Mouse (Mus musculus) heart, embryonic 14.5 days (tissue): Measurements from ENCODE around the gene Isg15. TPM values are rescaled to one million over a fixed set of nuclear protein-coding genes. Genes with fewer than 3 reads are reported as not detected.

Source experiments
- ATAC-seq: fragments of 200-750 bp; cut with Nextera tagmentation; 2 replicates; pipeline ENCODE4 v1.8.0; 2017; ENCODE audit warnings: low read depth, moderate TSS enrichment; ENCODE audit not compliant: insufficient number of reproducible peaks, insufficient read depth, low FRiP score
- H3K27ac ChIP-seq, 2 experiments: fragments of 200-500 bp in 1 of 2; fragments of 300-500 bp in 1 of 2; sonication (generic) in 1 of 2; replicated peaks in 1 of 2; 2 replicates each; pipeline ENCODE4 v1.5.1; 2012 to 2014; ENCODE audit warnings: low read depth in 2 of 2, low read length in 2 of 2, control low read depth in 1 of 2, mild to moderate bottlenecking in 1 of 2, mixed read lengths in 1 of 2; ENCODE audit not compliant: control insufficient read depth in 1 of 2, insufficient read depth in 1 of 2
- H3K27me3 ChIP-seq: fragments of 300-500 bp; sonication (generic); 2 replicates; pipeline ENCODE4 v1.6.1; 2014; ENCODE audit warnings: mild to moderate bottlenecking, low read length, control low read depth; ENCODE audit not compliant: control insufficient read depth, insufficient read depth
- H3K36me3 ChIP-seq: fragments of 300-500 bp; sonication (generic); 2 replicates; pipeline ENCODE4 v1.6.1; 2014; ENCODE audit warnings: mild to moderate bottlenecking, control low read depth, low read length, mixed read lengths; ENCODE audit not compliant: control insufficient read depth, insufficient read depth
- H3K4me1 ChIP-seq, 2 experiments: fragments of 200-500 bp in 1 of 2; fragments of 300-500 bp in 1 of 2; sonication (generic) in 1 of 2; 2 replicates each; pipeline ENCODE4 v1.6.1; 2012 to 2014; ENCODE audit warnings: low read length in 2 of 2, control low read depth in 1 of 2, mixed read lengths in 1 of 2; ENCODE audit not compliant: control insufficient read depth in 2 of 2, insufficient read depth in 2 of 2
- H3K4me2 ChIP-seq: fragments of 300-500 bp; sonication (generic); 2 replicates; pipeline ENCODE4 v1.6.1; 2014; ENCODE audit warnings: mild to moderate bottlenecking, low read length
- H3K4me3 ChIP-seq, 2 experiments: fragments of 200-500 bp in 1 of 2; fragments of 300-500 bp in 1 of 2; sonication (generic) in 1 of 2; 2 replicates each; pipeline ENCODE4 v1.5.1; 2012 to 2014; ENCODE audit warnings: low read length in 2 of 2, mild to moderate bottlenecking in 2 of 2, control low read depth in 1 of 2, low read depth in 1 of 2, moderate library complexity in 1 of 2; ENCODE audit not compliant: control insufficient read depth in 1 of 2, insufficient read depth in 1 of 2
- H3K9ac ChIP-seq: fragments of 300-500 bp; sonication (generic); 2 replicates; pipeline ENCODE4 v1.6.1; 2014; ENCODE audit warnings: mild to moderate bottlenecking, low read length
- H3K9me3 ChIP-seq: fragments of 300-500 bp; sonication (generic); 2 replicates; pipeline ENCODE4 v1.6.1; 2016; ENCODE audit warnings: low read length, control low read depth; ENCODE audit not compliant: control insufficient read depth
- WGBS: fragments of 180-500 bp; shearing (Covaris S2); extraction: QIAGEN DNeasy Blood & Tissue Kit; methylation state at CpG from one replicate; pipeline ENCODE4 v1.1.7; 2014; 5-methylcytosine and 5-hydroxymethylcytosine counted together
- polyA plus RNA-seq: library from polyadenylated mRNA; unstranded; fragments of >200 nt; fragmentation: Nextera tagmentation; extraction: Ambion mirVana; gene quantifications from 2 replicates; pipeline ENCODE4 v1.2.1, GENCODE M21; 2014

Gene Isg15
- polyA plus RNA-seq, 1 experiment from 2014 or later = 0.84 TPM

GRCm38 (mm10) chr4:156216196-156216595 is 15.6 kb upstream of the Isg15 start:
- no peak overlapping the region for H3K4me3 ChIP-seq
- no peaks in the 10 kb centered on the region for H3K9me3 ChIP-seq
- H3K4me1 ChIP-seq = peaks cover 20 to 23% of the 10 kb centered on the region in 2 experiments
- peaks cover 9% of the 10 kb centered on the region for H3K36me3 ChIP-seq
- H3K4me2 ChIP-seq = peak overlapping the region; percentile 57
- H3K9ac ChIP-seq = peak overlapping the region; percentile 52
- WGBS = 85% methylated on average over 2 of the region's 2 CpGs
- H3K27ac ChIP-seq = peak overlapping the region; percentile 54 to 56
- ATAC-seq = no peak
- H3K27me3 ChIP-seq = no peaks in the 10 kb centered on the region

DNA sequence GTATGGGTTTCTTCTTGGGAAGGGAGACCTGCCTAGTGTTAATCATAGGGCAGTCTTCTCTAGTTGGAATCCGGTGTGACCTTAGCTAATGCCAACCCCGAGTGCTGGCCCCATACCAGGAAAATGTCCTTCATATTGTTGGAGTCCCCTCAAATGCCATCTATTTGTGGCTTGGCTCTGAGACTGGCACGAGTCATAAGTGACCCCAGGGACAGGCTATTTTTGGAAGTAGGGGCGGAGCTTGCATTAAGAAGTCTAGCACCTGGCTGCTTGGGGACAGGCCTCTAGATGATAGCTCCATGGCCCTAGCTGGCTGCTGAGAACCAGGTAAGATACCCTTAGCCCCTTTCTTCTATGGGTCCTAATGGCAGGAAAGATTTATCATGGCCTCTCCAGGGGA is 15.0 kb upstream of the Isg15 start, which contains the start of gene Perm1:
TSS of gene Perm1 (plus strand) at position 220 of the 400 bp plus-strand sequence.
- Histone ChIP-seq H3K4me1 (peaks cover 20 to 23% of the 10 kb centered on the region in 2 experiments), H3K4me3 (no peak within 1 kb of the TSS), H3K4me2 (peak within 1 kb of the TSS; percentile 57), H3K27me3 (no peaks in the 10 kb centered on the region), H3K27ac (peak within 1 kb of the TSS; percentile 56 to 76), H3K9ac (peak within 1 kb of the TSS; percentile 55), H3K36me3 (peaks cover 6% of the 10 kb centered on the region; the same call in 1 of the 2 replicates), H3K9me3 (no peaks in the 10 kb centered on the region)
- peak; percentile 85 for ATAC-seq
- 28% methylated on average over 4 of the region's 4 CpGs for WGBS

GRCm38 (mm10) chr4:156213134-156213533 is 12.5 kb upstream of the Isg15 start:
- no peak overlapping the region for H3K9ac ChIP-seq
- no peaks in the 10 kb centered on the region for H3K27me3 ChIP-seq
- H3K4me2 ChIP-seq = no peak overlapping the region
- H3K4me1 ChIP-seq = peaks cover 20 to 23% of the 10 kb centered on the region in 2 experiments
- no peak overlapping the region for H3K27ac ChIP-seq
- 88% methylated on average over 13 of the region's 13 CpGs for WGBS
- no peak overlapping the region for H3K4me3 ChIP-seq
- no peak for ATAC-seq
- no peaks in the 10 kb centered on the region for H3K36me3 ChIP-seq
- no peaks in the 10 kb centered on the region for H3K9me3 ChIP-seq

DNA sequence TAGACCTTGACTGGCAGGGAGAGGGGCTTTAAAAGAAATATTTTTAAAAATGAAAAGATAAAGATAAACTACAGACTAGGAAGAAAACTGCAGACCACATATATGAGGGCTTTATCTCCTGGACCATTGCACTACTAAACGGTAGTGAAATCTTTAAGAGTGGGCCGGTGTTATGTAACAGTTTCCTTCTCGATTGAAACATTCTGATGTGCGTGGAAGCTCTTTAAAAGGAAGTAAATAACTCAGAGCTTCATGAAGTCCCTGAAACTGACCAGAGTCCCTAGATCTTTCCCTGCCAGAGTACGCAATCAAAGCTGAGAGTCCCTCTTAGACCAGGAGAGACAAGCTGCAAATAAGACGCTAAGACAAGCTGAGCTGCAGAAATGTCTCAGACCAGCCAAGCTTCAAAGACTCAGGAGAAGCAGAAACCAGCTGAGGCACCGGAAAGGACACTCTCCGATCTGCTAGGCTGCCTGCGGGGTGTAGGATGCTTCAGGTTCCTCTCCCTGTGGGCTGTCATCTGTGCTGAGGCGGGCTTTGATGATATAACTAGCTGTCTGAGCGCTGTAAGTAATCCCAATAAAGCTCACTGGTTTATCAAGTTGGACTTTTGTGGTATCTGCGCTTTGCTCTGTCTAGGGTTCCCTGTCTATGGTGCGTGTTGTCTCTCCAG is 9.5 kb upstream of the Isg15 start:
- Histone ChIP-seq H3K4me2 (no peak overlapping the region), H3K9ac (no peak overlapping the region), H3K27me3 (peaks cover 6% of the 10 kb centered on the region; the same call in 1 of the 2 replicates), H3K4me1 (peaks cover under 1% of the 10 kb centered on the region in 2 experiments; a peak in 3 of 4 replicates), H3K36me3 (no peaks in the 10 kb centered on the region), H3K4me3 (no peak overlapping the region), H3K27ac (no peak overlapping the region), H3K9me3 (no peaks in the 10 kb centered on the region)
- no peak for ATAC-seq
- WGBS = 61% methylated on average over 13 of the region's 13 CpGs

DNA sequence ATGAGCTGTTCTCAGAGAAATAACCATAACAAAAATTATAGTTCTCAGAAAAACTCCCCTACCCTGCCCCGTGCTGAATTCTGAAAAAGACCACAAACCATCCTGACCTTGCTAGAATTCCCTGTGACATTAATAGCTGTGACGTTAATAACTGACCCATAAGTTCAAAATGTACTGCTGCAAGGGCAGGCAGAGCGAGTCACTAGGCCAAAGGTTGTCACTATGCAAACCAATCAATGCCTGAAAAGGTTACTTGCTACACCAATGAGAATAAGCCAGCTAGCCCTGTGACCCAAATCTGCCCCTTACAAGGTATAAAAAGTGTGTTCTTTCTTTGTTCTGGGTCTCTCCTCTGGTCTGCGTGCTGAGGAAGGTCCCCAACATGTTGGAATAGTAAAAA is 8.3 kb upstream of the Isg15 start:
- ATAC-seq = no peak
- Histone ChIP-seq H3K4me3 (no peak overlapping the region), H3K9me3 (no peaks in the 10 kb centered on the region), H3K27me3 (peaks cover 6% of the 10 kb centered on the region; the same call in 1 of the 2 replicates), H3K36me3 (no peaks in the 10 kb centered on the region), H3K9ac (no peak overlapping the region), H3K4me2 (no peak overlapping the region), H3K4me1 (peaks cover 0 to 4% of the 10 kb centered on the region in 2 experiments; a peak in 3 of 4 replicates), H3K27ac (no peak overlapping the region)
- 91% methylated on average over 4 of the region's 4 CpGs for WGBS

DNA sequence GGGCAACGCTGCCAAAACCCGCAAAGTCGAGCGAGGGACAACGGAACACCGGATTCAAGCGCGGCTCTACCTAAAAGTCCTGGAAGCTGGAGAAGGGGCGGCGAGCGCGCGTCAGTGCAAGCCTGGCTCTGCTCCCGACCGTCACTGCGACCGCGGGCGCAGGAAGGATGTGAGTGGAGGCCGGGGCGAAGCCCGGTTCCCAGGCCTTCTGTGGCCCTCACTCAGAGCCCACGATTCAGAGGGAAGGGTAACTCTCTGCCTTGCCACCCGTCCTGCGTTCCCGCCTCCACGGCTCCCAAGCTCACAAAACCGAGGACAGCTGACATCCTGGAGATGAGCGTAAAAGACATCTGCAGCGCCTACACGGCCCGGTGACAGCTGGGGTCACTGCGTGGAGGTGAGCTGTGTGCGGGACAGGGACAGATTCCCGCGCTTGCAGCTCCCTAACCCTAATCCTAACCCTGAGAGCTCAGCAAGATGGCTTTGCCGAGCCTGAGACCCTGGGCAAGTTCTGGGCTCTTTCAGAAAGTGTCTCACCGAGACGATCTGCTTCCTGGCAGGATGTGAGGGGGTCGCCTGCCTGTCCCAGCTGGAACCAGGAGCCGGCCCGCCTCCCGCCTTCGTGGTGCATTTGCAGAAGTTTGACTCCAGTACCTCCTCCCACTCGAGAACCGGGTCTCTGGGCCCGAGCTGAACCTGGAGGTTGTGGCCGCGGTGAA is 3.0 kb upstream of the Isg15 start:
- peak overlapping the region; percentile 82 for H3K9ac ChIP-seq
- no peaks in the 10 kb centered on the region for H3K36me3 ChIP-seq
- peaks cover 6% of the 10 kb centered on the region; the same call in 1 of the 2 replicates for H3K27me3 ChIP-seq
- no peaks in the 10 kb centered on the region for H3K9me3 ChIP-seq
- ATAC-seq = 0 out of 2 replicates have a peak, but pooled peaks have one; percentile 11
- H3K27ac ChIP-seq = peak overlapping the region; percentile 54 to 84
- peaks cover 2 to 13% of the 10 kb centered on the region in 2 experiments; a peak in 3 of 4 replicates for H3K4me1 ChIP-seq
- peak overlapping the region; percentile 46 to 69 for H3K4me3 ChIP-seq
- under 1% methylated on average over 49 of the region's 49 CpGs for WGBS
- peak overlapping the region; percentile 97 for H3K4me2 ChIP-seq

DNA sequence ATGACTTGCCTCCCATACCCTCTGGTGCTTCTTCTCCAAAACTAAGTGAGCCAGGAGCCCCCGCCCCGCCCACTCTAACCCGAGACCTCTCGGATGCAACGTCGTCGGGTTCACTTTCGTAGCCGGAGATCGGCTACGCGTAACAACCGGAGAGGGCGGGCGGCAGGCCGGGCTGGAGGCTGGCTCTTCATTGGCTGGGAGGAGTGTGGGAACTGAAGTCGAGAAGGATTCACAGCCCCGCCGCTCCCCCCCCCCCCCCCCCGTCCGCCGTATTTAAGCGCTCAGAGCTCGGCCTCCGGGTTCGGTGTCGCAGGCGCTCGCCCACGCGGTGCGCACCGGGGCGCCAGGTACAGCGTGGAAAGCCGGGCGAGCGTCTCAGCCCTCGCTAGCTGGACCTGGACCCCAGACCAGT is 2.4 kb upstream of the Isg15 start, which contains the start of gene AW011738:
TSS of gene AW011738 (plus strand) at position 304 of the 412 bp plus-strand sequence.
- WGBS = 0% methylated on average over 39 of the region's 39 CpGs

More for the DNA sequence above, 2.4 kb upstream of the Isg15 start, which contains the start of gene AW011738:
- H3K4me2 ChIP-seq = peak within 1 kb of the TSS; percentile 97
- H3K4me1 ChIP-seq = peaks cover 3 to 13% of the 10 kb centered on the region in 2 experiments; a peak in 3 of 4 replicates
- H3K9me3 ChIP-seq = no peaks in the 10 kb centered on the region
- H3K27me3 ChIP-seq = peaks cover 6% of the 10 kb centered on the region; the same call in 1 of the 2 replicates
- peak within 1 kb of the TSS; percentile 46 to 69 for H3K4me3 ChIP-seq
- peak within 1 kb of the TSS; percentile 54 to 84 for H3K27ac ChIP-seq
- no peaks in the 10 kb centered on the region for H3K36me3 ChIP-seq
- ATAC-seq = peak; percentile 80
- peak within 1 kb of the TSS; percentile 82 for H3K9ac ChIP-seq
